Mouse (Mus musculus): ENCODE data around the gene Hoxb7. TPM values are rescaled to one million over a fixed set of nuclear protein-coding genes. Genes with fewer than 3 reads are reported as not detected.

The Hoxb7 gene
- polyA plus RNA-seq, 1 experiment from 2014 or later = 125 TPM

- ATAC-seq (ENCODE audit: low read depth) = peak; percentile 60
- H3K4me1 ChIP-seq (replicated peaks) = peaks cover 59% of the 10 kb centered on the region
- H3K4me2 ChIP-seq = peak within 1 kb of the TSS; percentile 96
- peak within 1 kb of the TSS; percentile 99 for H3K4me3 ChIP-seq
- H3K9ac ChIP-seq = peak within 1 kb of the TSS; percentile 100
- peak within 1 kb of the TSS; percentile 100 for H3K27ac ChIP-seq (replicated peaks)
- H3K27me3 ChIP-seq = no peaks in the 10 kb centered on the region
- no peaks in the 10 kb centered on the region for H3K9me3 ChIP-seq
- H3K36me3 ChIP-seq = no peaks in the 10 kb centered on the region
- WGBS = 3% methylated on average over 22 of the region's 22 CpGs
These were observed 5.5 kb downstream of the Hoxb7 start, which contains the start of gene Hoxb6 for GRCm38 (mm10) chr11:96291681-96292564. Gene Hoxb6 (plus strand): TSS chr11:96292476.

GRCm38 (mm10) chr11:96292565-96293301 lies 6.3 kb downstream of the Hoxb7 start:
- H3K4me1 ChIP-seq (replicated peaks) = peaks cover 64% of the 10 kb centered on the region
- H3K9ac ChIP-seq = peak overlapping the region; percentile 100
- H3K27me3 ChIP-seq = no peaks in the 10 kb centered on the region
- 2% methylated on average over 12 of the region's 12 CpGs for whole genome bisulfite sequencing
- no peaks in the 10 kb centered on the region for H3K9me3 ChIP-seq
- ATAC-seq (ENCODE audit: low read depth) = no peak
- no peaks in the 10 kb centered on the region for H3K36me3 ChIP-seq
- peak overlapping the region; percentile 96 for H3K4me2 ChIP-seq
- peak overlapping the region; percentile 99 for H3K4me3 ChIP-seq
- H3K27ac ChIP-seq (replicated peaks) = peak overlapping the region; percentile 100

- ATAC-seq (ENCODE audit: low read depth) = no peak
- H3K4me3 ChIP-seq = peak overlapping the region; percentile 99
- no peaks in the 10 kb centered on the region for H3K9me3 ChIP-seq
- peak overlapping the region; percentile 100 for H3K27ac ChIP-seq (replicated peaks)
- peak overlapping the region; percentile 96 for H3K4me2 ChIP-seq
- H3K36me3 ChIP-seq = no peaks in the 10 kb centered on the region
- H3K9ac ChIP-seq = peak overlapping the region; percentile 100
- peaks cover 64% of the 10 kb centered on the region for H3K4me1 ChIP-seq (replicated peaks)
- WGBS = under 1% methylated on average over 22 of the region's 22 CpGs
- H3K27me3 ChIP-seq = no peaks in the 10 kb centered on the region
These were observed 7.0 kb downstream of the Hoxb7 start for GRCm38 (mm10) chr11:96293302-96293921.

- peaks cover 55% of the 10 kb centered on the region for H3K4me1 ChIP-seq (replicated peaks)
- peak overlapping the region; percentile 96 for H3K4me2 ChIP-seq
- peak overlapping the region; percentile 99 for H3K4me3 ChIP-seq
- ATAC-seq (ENCODE audit: low read depth) = peak; percentile 24; the same call in 1 of the 2 replicates
- peak overlapping the region; percentile 100 for H3K9ac ChIP-seq
- peak overlapping the region; percentile 100 for H3K27ac ChIP-seq (replicated peaks)
- WGBS = under 1% methylated on average over 32 of the region's 32 CpGs
- no peaks in the 10 kb centered on the region for H3K36me3 ChIP-seq
- no peaks in the 10 kb centered on the region for H3K9me3 ChIP-seq
- H3K27me3 ChIP-seq = no peaks in the 10 kb centered on the region
These were observed 8.0 kb downstream of the Hoxb7 start for GRCm38 (mm10) chr11:96294245-96295091.

- Histone ChIP-seq H3K27me3 (no peaks in the 10 kb centered on the region), H3K36me3 (no peaks in the 10 kb centered on the region), H3K9me3 (no peaks in the 10 kb centered on the region), H3K4me3 (peak overlapping the region; percentile 99), H3K4me2 (peak overlapping the region; percentile 96), H3K27ac (replicated peaks) (peak overlapping the region; percentile 100), H3K4me1 (replicated peaks) (peaks cover 49% of the 10 kb centered on the region), H3K9ac (peak overlapping the region; percentile 100)
- no peak for ATAC-seq (ENCODE audit: low read depth)
- WGBS = 0% methylated on average over 30 of the region's 30 CpGs
These were observed 8.8 kb downstream of the Hoxb7 start for GRCm38 (mm10) chr11:96295092-96295835.

GRCm38 (mm10) chr11:96296997-96297396 lies 10.6 kb downstream of the Hoxb7 start:
- Histone ChIP-seq H3K27me3 (no peaks in the 10 kb centered on the region), H3K36me3 (peaks cover 16% of the 10 kb centered on the region), H3K4me1 (replicated peaks) (peaks cover 51% of the 10 kb centered on the region), H3K4me2 (peak overlapping the region; percentile 96), H3K4me3 (peak overlapping the region; percentile 99), H3K27ac (replicated peaks) (peak overlapping the region; percentile 100), H3K9ac (peak overlapping the region; percentile 100), H3K9me3 (no peaks in the 10 kb centered on the region)
- ATAC-seq (ENCODE audit: low read depth) = no peak
- WGBS = 11% methylated on average over 2 of the region's 2 CpGs

- Histone ChIP-seq H3K4me1 (replicated peaks) (peaks cover 55% of the 10 kb centered on the region), H3K4me3 (peak overlapping the region; percentile 99), H3K27me3 (no peaks in the 10 kb centered on the region), H3K27ac (replicated peaks) (peak overlapping the region; percentile 100), H3K9me3 (no peaks in the 10 kb centered on the region), H3K9ac (peak overlapping the region; percentile 100), H3K4me2 (peak overlapping the region; percentile 96), H3K36me3 (peaks cover 21% of the 10 kb centered on the region)
- no peak for ATAC-seq (ENCODE audit: low read depth)
- 6% methylated on average over 3 of the region's 3 CpGs for WGBS
These were observed 11.0 kb downstream of the Hoxb7 start for GRCm38 (mm10) chr11:96297428-96297827.

GRCm38 (mm10) chr11:96297968-96298635 lies 11.7 kb downstream of the Hoxb7 start:
- peaks cover 26% of the 10 kb centered on the region for H3K36me3 ChIP-seq
- peak overlapping the region; percentile 100 for H3K27ac ChIP-seq (replicated peaks)
- 2% methylated on average over 11 of the region's 11 CpGs for WGBS
- H3K27me3 ChIP-seq = no peaks in the 10 kb centered on the region
- no peak for ATAC-seq (ENCODE audit: low read depth)
- H3K4me1 ChIP-seq (replicated peaks) = peaks cover 60% of the 10 kb centered on the region
- peak overlapping the region; percentile 99 for H3K4me3 ChIP-seq
- peak overlapping the region; percentile 100 for H3K9ac ChIP-seq
- peak overlapping the region; percentile 96 for H3K4me2 ChIP-seq
- no peaks in the 10 kb centered on the region for H3K9me3 ChIP-seq

- peak overlapping the region; percentile 96 for H3K4me2 ChIP-seq
- peak; percentile 57 for ATAC-seq (ENCODE audit: low read depth)
- no peaks in the 10 kb centered on the region for H3K27me3 ChIP-seq
- peaks cover 31% of the 10 kb centered on the region for H3K36me3 ChIP-seq
- WGBS = under 1% methylated on average over 66 of the region's 66 CpGs
- peak overlapping the region; percentile 100 for H3K27ac ChIP-seq (replicated peaks)
- no peaks in the 10 kb centered on the region for H3K9me3 ChIP-seq
- peak overlapping the region; percentile 99 for H3K4me3 ChIP-seq
- H3K4me1 ChIP-seq (replicated peaks) = peaks cover 67% of the 10 kb centered on the region
- H3K9ac ChIP-seq = peak overlapping the region; percentile 100
These were observed 12.7 kb downstream of the Hoxb7 start for GRCm38 (mm10) chr11:96298895-96299667.

GRCm38 (mm10) chr11:96299781-96300180 lies 13.4 kb downstream of the Hoxb7 start:
- Histone ChIP-seq H3K27ac (replicated peaks) (peak overlapping the region; percentile 100), H3K9ac (peak overlapping the region; percentile 100), H3K27me3 (no peaks in the 10 kb centered on the region), H3K9me3 (no peaks in the 10 kb centered on the region), H3K4me3 (peak overlapping the region; percentile 99), H3K36me3 (peaks cover 36% of the 10 kb centered on the region), H3K4me1 (replicated peaks) (peaks cover 74% of the 10 kb centered on the region), H3K4me2 (peak overlapping the region; percentile 96)
- WGBS = 3% methylated on average over 9 of the region's 9 CpGs
- ATAC-seq (ENCODE audit: low read depth) = no peak

All from neural tube, embryonic 13.5 days (tissue).